Mouse (Mus musculus): ENCODE data around the gene Atp8a2. TPM values are rescaled to one million over a fixed set of nuclear protein-coding genes. Genes with fewer than 3 reads are reported as not detected.
"Not testable (repeated sequence)": the region's sequence is repeated elsewhere in the genome, so short reads cannot be mapped to it uniquely, and the experiment has no call there.

Gene Atp8a2
- total RNA-seq, 2 experiments from 2014 or later, result 5.6 to 8.1 TPM

GRCm38 (mm10) chr14:59762227-59762626, 434.8 kb downstream of the Atp8a2 start:
- no peak for DNase-seq

GRCm38 (mm10) chr14:59759900-59760493, 437.0 kb downstream of the Atp8a2 start:
- DNase-seq, result no peak

GRCm38 (mm10) chr14:59759196-59759839, 437.7 kb downstream of the Atp8a2 start:
- no peak for DNase-seq

GRCm38 (mm10) chr14:59752401-59752800, 444.6 kb downstream of the Atp8a2 start:
- DNase-seq, result no peak

- DNase-seq, result no peak
Observed at GRCm38 (mm10) chr14:59750005-59750404, 447.0 kb downstream of the Atp8a2 start.

- no peak for DNase-seq
Observed at GRCm38 (mm10) chr14:59745676-59746075, 451.3 kb downstream of the Atp8a2 start.

GRCm38 (mm10) chr14:59741752-59742151, 455.2 kb downstream of the Atp8a2 start:
- DNase-seq, result no peak

- DNase-seq, result no peak
Observed at GRCm38 (mm10) chr14:59739446-59739845, 457.5 kb downstream of the Atp8a2 start.

GRCm38 (mm10) chr14:59737734-59738294, 459.2 kb downstream of the Atp8a2 start:
- DNase-seq, result no peak

GRCm38 (mm10) chr14:59736861-59737700, 459.9 kb downstream of the Atp8a2 start:
- no peak for DNase-seq

GRCm38 (mm10) chr14:59730043-59730390, 467.0 kb downstream of the Atp8a2 start:
- no peak for DNase-seq

GRCm38 (mm10) chr14:59729298-59730042, 467.5 kb downstream of the Atp8a2 start:
- DNase-seq, result no peak

GRCm38 (mm10) chr14:59727016-59727415, 470.0 kb downstream of the Atp8a2 start:
- no peak for DNase-seq

GRCm38 (mm10) chr14:59723163-59723562, 473.8 kb downstream of the Atp8a2 start:
- DNase-seq, result no peak

- no peak for DNase-seq
Observed at GRCm38 (mm10) chr14:59721957-59722356, 475.0 kb downstream of the Atp8a2 start.

GRCm38 (mm10) chr14:59721356-59721755, 475.6 kb downstream of the Atp8a2 start:
- no peak for DNase-seq

GRCm38 (mm10) chr14:59720386-59720785, 476.6 kb downstream of the Atp8a2 start:
- DNase-seq, result no peak

GRCm38 (mm10) chr14:59716443-59717085, 480.4 kb downstream of the Atp8a2 start:
- DNase-seq, result not testable (repeated sequence)

- DNase-seq, result no peak
Observed at GRCm38 (mm10) chr14:59715695-59716442, 481.1 kb downstream of the Atp8a2 start.

- no peak for DNase-seq
Observed at GRCm38 (mm10) chr14:59709505-59710335, 487.3 kb downstream of the Atp8a2 start.

Measured in heart, postnatal 4 days (tissue).